Mouse (Mus musculus) erythroblast, embryonic 14.5 days (primary cell): ENCODE measurements around the gene Nxph3.

ENCODE experiments used
- GATA1 ChIP-seq: IDR thresholded peaks from 2 replicates; pipeline ENCODE4 v1.6.1; 2012; ENCODE audit warnings: low read length, inconsistent platforms, mixed read lengths
- TAL1 ChIP-seq: IDR thresholded peaks from 3 replicates; pipeline ENCODE4 v1.6.1; 2012; ENCODE audit warnings: low read length, inconsistent platforms, mixed read lengths

DNA sequence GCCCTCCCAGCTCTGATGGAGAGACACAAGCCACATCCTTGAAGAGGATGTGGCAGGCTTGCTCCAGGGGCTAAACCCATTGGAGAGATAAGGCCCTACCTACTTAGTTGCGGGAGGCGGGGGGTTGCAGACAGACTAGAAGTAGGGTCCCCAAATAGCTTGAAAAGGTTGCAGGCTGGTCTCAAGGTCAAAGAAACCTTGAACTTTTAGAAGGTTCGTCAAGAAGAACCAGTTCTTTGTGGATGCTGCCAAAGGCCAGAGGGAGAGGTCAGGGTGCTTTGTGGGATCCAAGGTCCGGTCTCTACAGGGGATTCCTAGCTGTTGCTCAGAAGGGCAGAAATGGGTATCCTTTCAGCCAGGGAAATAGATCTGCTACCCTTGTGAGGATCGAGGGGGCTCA is 6.6 kb downstream of the Nxph3 start:
- TF ChIP-seq GATA1 = no peak
- TF ChIP-seq TAL1 = no peak
